In genomic region chr11:95860071-95860490, GRCm38 (mm10) we compare ENCODE assay signal across 8 mouse cellular contexts. TPM values are rescaled to one million over a fixed set of nuclear protein-coding genes. Genes with fewer than 3 reads are reported as not detected.
A peak's percentile ranks its signal among the peaks of the same experiment; 100 is the strongest.
DNase-seq lines count a peak whose midpoint lies in the region; ATAC-seq and TF ChIP-seq lines count a peak whose summit lies in the region.

No protein-coding gene starts in this region.

- H3K27me3 ChIP-seq in lung, embryonic 14.5 days (ENCODE audit: insufficient read depth, low read length), result no peaks in the 10 kb centered on the region
- H3K27me3 ChIP-seq in hindbrain, embryonic 16.5 days (replicated peaks; ENCODE audit: control insufficient read depth, insufficient read depth, low read length), result no peaks in the 10 kb centered on the region
- H3K27me3 ChIP-seq in midbrain, embryonic 16.5 days (ENCODE audit: control insufficient read depth, insufficient read depth, low read depth, low read length), result no peaks in the 10 kb centered on the region

- peak overlapping the region; percentile 71 for H3K4me3 ChIP-seq in lung, embryonic 14.5 days (ENCODE audit: low read depth, low read length)
- H3K4me3 ChIP-seq in hindbrain, embryonic 16.5 days (ENCODE audit: low read length), result peak overlapping the region; percentile 63
- H3K4me3 ChIP-seq in midbrain, embryonic 16.5 days (ENCODE audit: low read depth, low read length), result peak overlapping the region; percentile 83

- H3K27ac ChIP-seq in lung, embryonic 14.5 days (ENCODE audit: low read depth), result peak overlapping the region; percentile 95; the same call in 1 of the 2 replicates
- peak overlapping the region; percentile 48; the same call in 1 of the 2 replicates for H3K27ac ChIP-seq in hindbrain, embryonic 16.5 days (ENCODE audit: low read depth, low read length)
- peak overlapping the region; percentile 80; the same call in 1 of the 2 replicates for H3K27ac ChIP-seq in midbrain, embryonic 16.5 days (ENCODE audit: low read length)

- peak overlapping the region; percentile 67 for H3K9ac ChIP-seq in lung, embryonic 14.5 days
- peak overlapping the region; percentile 65 for H3K9ac ChIP-seq in hindbrain, embryonic 16.5 days (ENCODE audit: low read depth, low read length)
- H3K9ac ChIP-seq in midbrain, embryonic 16.5 days (ENCODE audit: low read depth, low read length), result peak overlapping the region; percentile 63

- no peak for DNase-seq in lung, embryonic 14.5 days
- DNase-seq in lung, postnatal 25 days (ENCODE audit: low spot score), result no peak
- DNase-seq in c-Kit-positive CD71-positive TER-119-positive erythroid progenitor cells, embryonic 14.5 days (ENCODE audit: low spot score), result peak; percentile 71
- DNase-seq in gastrocnemius, postnatal 14 days, result no peak
- DNase-seq in left cerebral cortex, postnatal 14 days (ENCODE audit: low spot score in 2 of 2), result no peak
- DNase-seq in adrenal gland, adult 8-10 months, result no peak

- intact Hi-C loops in gastrocnemius, postnatal 14 days (cut with DNase I; ENCODE audit: low total_unique reads), result no loop called here
- intact Hi-C loops in left cerebral cortex, postnatal 14 days (cut with DNase I), result no loop called here

- H3K36me3 ChIP-seq in lung, embryonic 14.5 days (ENCODE audit: insufficient read depth), result no peaks in the 10 kb centered on the region
- H3K36me3 ChIP-seq in hindbrain, embryonic 16.5 days (ENCODE audit: control insufficient read depth, insufficient read depth, low read length), result no peaks in the 10 kb centered on the region
- no peaks in the 10 kb centered on the region for H3K36me3 ChIP-seq in midbrain, embryonic 16.5 days (ENCODE audit: control insufficient read depth, insufficient read depth, low read length)

- no peaks in the 10 kb centered on the region for H3K4me1 ChIP-seq in lung, embryonic 14.5 days (ENCODE audit: insufficient read depth)
- peaks cover 14% of the 10 kb centered on the region for H3K4me1 ChIP-seq in hindbrain, embryonic 16.5 days (ENCODE audit: control insufficient read depth, insufficient read depth, low read depth, low read length)
- H3K4me1 ChIP-seq in midbrain, embryonic 16.5 days (ENCODE audit: control insufficient read depth, insufficient read depth, low read length), result peaks cover 15% of the 10 kb centered on the region

- no peak for TF ChIP-seq CTCF in lung, embryonic 14.5 days (IDR thresholded peaks at IDR 0.05; ENCODE audit: low read depth)

- no peaks in the 10 kb centered on the region for H3K9me3 ChIP-seq in lung, embryonic 14.5 days (ENCODE audit: low read depth, low read length)
- no peaks in the 10 kb centered on the region for H3K9me3 ChIP-seq in hindbrain, embryonic 16.5 days (ENCODE audit: control insufficient read depth, low read length)
- H3K9me3 ChIP-seq in midbrain, embryonic 16.5 days (replicated peaks; ENCODE audit: control insufficient read depth, low read length, poor library complexity, severe bottlenecking), result no peaks in the 10 kb centered on the region

- WGBS in lung, embryonic 14.5 days, result 10% methylated on average over 3 of the region's 3 CpGs
- 33% methylated on average over 3 of the region's 3 CpGs for WGBS in hindbrain, embryonic 16.5 days
- WGBS in midbrain, embryonic 16.5 days, result 35% methylated on average over 3 of the region's 3 CpGs

- H3K4me2 ChIP-seq in lung, embryonic 14.5 days, result peak overlapping the region; percentile 79
- H3K4me2 ChIP-seq in hindbrain, embryonic 16.5 days (ENCODE audit: low read length), result peak overlapping the region; percentile 84
- H3K4me2 ChIP-seq in midbrain, embryonic 16.5 days (ENCODE audit: low read length), result peak overlapping the region; percentile 85

- no peak for ATAC-seq in lung, embryonic 14.5 days (ENCODE audit: insufficient read depth)
- no peak for ATAC-seq in hindbrain, embryonic 16.5 days
- ATAC-seq in midbrain, embryonic 16.5 days, result no peak

RNA-seq across cellular contexts. Expression of gene Abi3, which starts 17.8 kb away (rescaled TPM):
- polyA plus RNA-seq in lung, embryonic 14.5 days (2014; fragmentation: Nextera tagmentation; extraction: Ambion mirVana), result 7.2 TPM in 2 replicates
- 2.4 and 2.6 TPM in 2 replicates for polyA plus RNA-seq in hindbrain, embryonic 16.5 days (2015; fragmentation: Nextera tagmentation; extraction: Ambion mirVana)
- polyA plus RNA-seq in midbrain, embryonic 16.5 days (2015; fragmentation: Nextera tagmentation; extraction: Ambion mirVana), result 1.2 and 1.9 TPM in 2 replicates
- total RNA-seq in gastrocnemius, postnatal 14 days (2021), result 1 to 10 TPM; 3.3 to 4.9 TPM
- 1 to 10 TPM; 4.8 to 6.3 TPM for total RNA-seq in left cerebral cortex, postnatal 14 days (2021)
- total RNA-seq in adrenal gland, adult 8-10 months (2022), result 10 to 100 TPM in 3 of 4 experiments, 1 to 10 TPM in 1; 8.9 to 14.3 (median 12.2) TPM

RNA-seq across cellular contexts. Expression of gene Gngt2, which starts 23.1 kb away (rescaled TPM):
- polyA plus RNA-seq in lung, embryonic 14.5 days (2014; fragmentation: Nextera tagmentation; extraction: Ambion mirVana), result 13.4 and 14.8 TPM in 2 replicates
- polyA plus RNA-seq in hindbrain, embryonic 16.5 days (2015; fragmentation: Nextera tagmentation; extraction: Ambion mirVana), result 3.7 and 3.9 TPM in 2 replicates
- polyA plus RNA-seq in midbrain, embryonic 16.5 days (2015; fragmentation: Nextera tagmentation; extraction: Ambion mirVana), result 2.6 TPM in 2 replicates
- 1 to 10 TPM; 7.1 to 8.1 TPM for total RNA-seq in gastrocnemius, postnatal 14 days (2021)
- total RNA-seq in left cerebral cortex, postnatal 14 days (2021), result 1 to 10 TPM; 2.5 to 3.2 TPM
- total RNA-seq in adrenal gland, adult 8-10 months (2022), result 10 to 100 TPM; 14.7 to 19.0 (median 17.1) TPM

RNA-seq across cellular contexts. Expression of gene Phospho1, which starts 35.8 kb away (rescaled TPM):
- polyA plus RNA-seq in lung, embryonic 14.5 days (2014; fragmentation: Nextera tagmentation; extraction: Ambion mirVana), result 0.37 TPM in 1 of 2 replicates, not detected in the other
- 0.54 TPM in 1 of 2 replicates, not detected in the other for polyA plus RNA-seq in hindbrain, embryonic 16.5 days (2015; fragmentation: Nextera tagmentation; extraction: Ambion mirVana)
- 0.43 and 0.45 TPM in 2 replicates for polyA plus RNA-seq in midbrain, embryonic 16.5 days (2015; fragmentation: Nextera tagmentation; extraction: Ambion mirVana)
- 100 to 1,000 TPM; 148 to 155 TPM for total RNA-seq in gastrocnemius, postnatal 14 days (2021)
- total RNA-seq in left cerebral cortex, postnatal 14 days (2021), result 10 to 100 TPM; 34.7 to 35.2 TPM
- 100 to 1,000 TPM in 2 of 4 experiments, 10 to 100 TPM in 2; 61.9 to 148 (median 104) TPM for total RNA-seq in adrenal gland, adult 8-10 months (2022)

RNA-seq across cellular contexts. Expression of gene B4galnt2, which starts 54.6 kb away (rescaled TPM):
- 0.11 and 0.18 TPM in 2 replicates for polyA plus RNA-seq in lung, embryonic 14.5 days (2014; fragmentation: Nextera tagmentation; extraction: Ambion mirVana)
- 0.09 TPM in 1 of 2 replicates, not detected in the other for polyA plus RNA-seq in hindbrain, embryonic 16.5 days (2015; fragmentation: Nextera tagmentation; extraction: Ambion mirVana)
- not detected in 2 replicates for polyA plus RNA-seq in midbrain, embryonic 16.5 days (2015; fragmentation: Nextera tagmentation; extraction: Ambion mirVana)
- total RNA-seq in gastrocnemius, postnatal 14 days (2021), result not detected
- not detected for total RNA-seq in left cerebral cortex, postnatal 14 days (2021)
- not detected for total RNA-seq in adrenal gland, adult 8-10 months (2022)
